In genomic region chr11:94135581-94136001, GRCm38 (mm10) we compare ENCODE assay signal across 10 mouse cellular contexts.
A peak's percentile ranks its signal among the peaks of the same experiment; 100 is the strongest.
DNase-seq lines count a peak whose midpoint lies in the region; ATAC-seq and TF ChIP-seq lines count a peak whose summit lies in the region.
"Had no signal": no experiment of that assay in that cellular context is flagged by ENCODE, and none has a peak within 500 bp of the region (broad histone marks: within the 10 kb centered on the region; RNA-seq: fewer than 3 reads in every experiment).

No protein-coding gene starts in this region.

- no peak for ATAC-seq in forebrain, embryonic 15.5 days (replicated peaks)
- no peak for ATAC-seq in forebrain, embryonic 14.5 days
- no peak for ATAC-seq in neural tube, embryonic 13.5 days (ENCODE audit: low read depth)
- ATAC-seq in neural tube, embryonic 15.5 days (ENCODE audit: low FRiP score), result no peak
- no peak for ATAC-seq in heart, embryonic 16.5 days (replicated peaks; ENCODE audit: extremely low read depth, insufficient read depth, low FRiP score)
- ATAC-seq in liver, embryonic 11.5 days (replicated peaks; ENCODE audit: low FRiP score), result no peak
- ATAC-seq: forebrain, embryonic 13.5 days had no signal

- H3K4me2 ChIP-seq in forebrain, embryonic 15.5 days (replicated peaks), result no peak overlapping the region
- no peak overlapping the region for H3K4me2 ChIP-seq in forebrain, embryonic 14.5 days (ENCODE audit: low read length)
- no peak overlapping the region for H3K4me2 ChIP-seq in neural tube, embryonic 13.5 days
- H3K4me2 ChIP-seq in neural tube, embryonic 15.5 days, result no peak overlapping the region
- no peak overlapping the region for H3K4me2 ChIP-seq in heart, embryonic 16.5 days (ENCODE audit: low read depth, low read length)
- no peak overlapping the region for H3K4me2 ChIP-seq in liver, embryonic 11.5 days
- H3K4me2 ChIP-seq: forebrain, embryonic 13.5 days had no signal

- no peak overlapping the region for H3K9ac ChIP-seq in forebrain, embryonic 15.5 days (replicated peaks)
- H3K9ac ChIP-seq in forebrain, embryonic 14.5 days (ENCODE audit: low read length), result no peak overlapping the region
- 0 out of 2 replicates have a peak overlapping the region, but pooled peaks have one; percentile 8 for H3K9ac ChIP-seq in neural tube, embryonic 13.5 days
- H3K9ac ChIP-seq in neural tube, embryonic 15.5 days (replicated peaks), result no peak overlapping the region
- H3K9ac ChIP-seq in heart, embryonic 16.5 days (ENCODE audit: low read length), result peak overlapping the region; percentile 56
- H3K9ac ChIP-seq in liver, embryonic 11.5 days (ENCODE audit: low read depth, low read length), result no peak overlapping the region
- H3K9ac ChIP-seq: forebrain, embryonic 13.5 days had no signal

- H3K27ac ChIP-seq in forebrain, embryonic 15.5 days (replicated peaks), result 0 out of 2 replicates have a peak overlapping the region, but pooled peaks have one; percentile 11
- H3K27ac ChIP-seq in forebrain, embryonic 14.5 days (ENCODE audit: low read depth, low read length), result no peak overlapping the region; the same call in 1 of the 2 replicates
- 0 out of 2 replicates have a peak overlapping the region, but pooled peaks have one; percentile 3 for H3K27ac ChIP-seq in neural tube, embryonic 13.5 days (replicated peaks)
- H3K27ac ChIP-seq in neural tube, embryonic 15.5 days (replicated peaks), result no peak overlapping the region
- H3K27ac ChIP-seq in heart, embryonic 16.5 days (ENCODE audit: low read length), result peak overlapping the region; percentile 98
- peak overlapping the region; percentile 93 for H3K27ac ChIP-seq in small intestine, adult 2 months (ENCODE audit: insufficient read depth, low read depth, low read length)
- no peak overlapping the region for H3K27ac ChIP-seq in liver, embryonic 11.5 days (ENCODE audit: low read depth, low read length)

- H3K4me3 ChIP-seq in forebrain, embryonic 15.5 days, result no peak overlapping the region
- H3K4me3 ChIP-seq in forebrain, embryonic 14.5 days (ENCODE audit: low read depth, low read length), result no peak overlapping the region
- no peak overlapping the region for H3K4me3 ChIP-seq in neural tube, embryonic 13.5 days
- H3K4me3 ChIP-seq in neural tube, embryonic 15.5 days (replicated peaks), result no peak overlapping the region
- H3K4me3 ChIP-seq in heart, embryonic 16.5 days (ENCODE audit: low read length), result no peak overlapping the region
- no peak overlapping the region for H3K4me3 ChIP-seq in small intestine, adult 2 months (ENCODE audit: low read depth, low read length)
- no peak overlapping the region for H3K4me3 ChIP-seq in liver, embryonic 11.5 days (ENCODE audit: low read depth, low read length)
- H3K4me3 ChIP-seq: forebrain, embryonic 13.5 days; megakaryocyte, embryonic 14.5 days had no signal

- peaks cover 33% of the 10 kb centered on the region for H3K4me1 ChIP-seq in forebrain, embryonic 15.5 days
- peaks cover 18% of the 10 kb centered on the region for H3K4me1 ChIP-seq in forebrain, embryonic 14.5 days (ENCODE audit: control insufficient read depth, insufficient read depth, low read length)
- H3K4me1 ChIP-seq in neural tube, embryonic 13.5 days (replicated peaks), result peaks cover 42% of the 10 kb centered on the region
- H3K4me1 ChIP-seq in neural tube, embryonic 15.5 days, result peaks cover 35% of the 10 kb centered on the region
- H3K4me1 ChIP-seq in heart, embryonic 16.5 days (ENCODE audit: control insufficient read depth, insufficient read depth, low read length), result peaks cover 52% of the 10 kb centered on the region
- peaks cover 49% of the 10 kb centered on the region for H3K4me1 ChIP-seq in small intestine, adult 2 months (ENCODE audit: control insufficient read depth, insufficient read depth, insufficient read length, low read length)
- peaks cover 17% of the 10 kb centered on the region; the same call in 1 of the 2 replicates for H3K4me1 ChIP-seq in liver, embryonic 11.5 days (replicated peaks; ENCODE audit: control insufficient read depth, insufficient read depth, low read length)

- DNase-seq in forebrain, embryonic 14.5 days (ENCODE audit: low spot score), result no peak
- DNase-seq in liver, embryonic 11.5 days (ENCODE audit: low spot score), result no peak
- no peak for DNase-seq in left cerebral cortex, postnatal 14 days (ENCODE audit: low spot score in 2 of 2)

- H3K9me3 ChIP-seq in forebrain, embryonic 15.5 days, result no peaks in the 10 kb centered on the region
- H3K9me3 ChIP-seq in forebrain, embryonic 14.5 days (replicated peaks; ENCODE audit: control insufficient read depth, low read length), result no peaks in the 10 kb centered on the region
- no peaks in the 10 kb centered on the region for H3K9me3 ChIP-seq in neural tube, embryonic 13.5 days
- no peaks in the 10 kb centered on the region for H3K9me3 ChIP-seq in neural tube, embryonic 15.5 days (replicated peaks)
- no peaks in the 10 kb centered on the region for H3K9me3 ChIP-seq in heart, embryonic 16.5 days (replicated peaks; ENCODE audit: control insufficient read depth, low read length)
- H3K9me3 ChIP-seq in liver, embryonic 11.5 days (ENCODE audit: control insufficient read depth, low read length), result no peaks in the 10 kb centered on the region
- H3K9me3 ChIP-seq: forebrain, embryonic 13.5 days; megakaryocyte, embryonic 14.5 days had no signal

- H3K27me3 ChIP-seq in forebrain, embryonic 15.5 days, result no peaks in the 10 kb centered on the region
- no peaks in the 10 kb centered on the region for H3K27me3 ChIP-seq in forebrain, embryonic 14.5 days (replicated peaks; ENCODE audit: control insufficient read depth, insufficient read depth, low read length)
- H3K27me3 ChIP-seq in neural tube, embryonic 13.5 days, result no peaks in the 10 kb centered on the region
- no peaks in the 10 kb centered on the region for H3K27me3 ChIP-seq in neural tube, embryonic 15.5 days (replicated peaks)
- H3K27me3 ChIP-seq in heart, embryonic 16.5 days (ENCODE audit: control insufficient read depth, insufficient read depth, low read length), result no peaks in the 10 kb centered on the region
- no peaks in the 10 kb centered on the region for H3K27me3 ChIP-seq in small intestine, adult 2 months (ENCODE audit: control insufficient read depth, insufficient read depth, low read length)
- no peaks in the 10 kb centered on the region for H3K27me3 ChIP-seq in liver, embryonic 11.5 days (replicated peaks; ENCODE audit: control insufficient read depth, insufficient read depth, low read length)
- H3K27me3 ChIP-seq: forebrain, embryonic 13.5 days had no signal

- intact Hi-C loops in left cerebral cortex, postnatal 14 days (cut with DNase I), result no loop called here

- WGBS in forebrain, embryonic 15.5 days, result 62% methylated on average over 8 of the region's 8 CpGs
- 68% methylated on average over 8 of the region's 8 CpGs for WGBS in forebrain, embryonic 14.5 days
- 70% methylated on average over 8 of the region's 8 CpGs for WGBS in neural tube, embryonic 13.5 days
- 69% methylated on average over 8 of the region's 8 CpGs for WGBS in neural tube, embryonic 15.5 days
- 58% methylated on average over 8 of the region's 8 CpGs for WGBS in heart, embryonic 16.5 days
- WGBS in small intestine, adult 2 months, result 32% methylated on average over 8 of the region's 8 CpGs
- WGBS in liver, embryonic 11.5 days, result 68% methylated on average over 8 of the region's 8 CpGs

- TF ChIP-seq POLR2A in small intestine, adult 2 months (IDR thresholded peaks at IDR 0.05; ENCODE audit: low read depth, low read length), result no peak; the same call in 1 of the 2 replicates

- no peaks in the 10 kb centered on the region for H3K36me3 ChIP-seq in forebrain, embryonic 15.5 days
- no peaks in the 10 kb centered on the region; the same call in 1 of the 2 replicates for H3K36me3 ChIP-seq in forebrain, embryonic 14.5 days (ENCODE audit: control insufficient read depth, insufficient read depth, low read length)
- no peaks in the 10 kb centered on the region for H3K36me3 ChIP-seq in neural tube, embryonic 13.5 days
- H3K36me3 ChIP-seq in neural tube, embryonic 15.5 days, result no peaks in the 10 kb centered on the region
- no peaks in the 10 kb centered on the region for H3K36me3 ChIP-seq in heart, embryonic 16.5 days (ENCODE audit: control insufficient read depth, insufficient read depth)
- H3K36me3 ChIP-seq in small intestine, adult 2 months (ENCODE audit: control insufficient read depth, insufficient read depth, low read length), result no peaks in the 10 kb centered on the region
- H3K36me3 ChIP-seq in liver, embryonic 11.5 days (ENCODE audit: control insufficient read depth, insufficient read depth, low read length), result no peaks in the 10 kb centered on the region

- no peak for TF ChIP-seq CTCF in small intestine, adult 2 months (IDR thresholded peaks at IDR 0.05; ENCODE audit: extremely low read depth, insufficient read length, insufficient replicate concordance, low read depth, low read length)

Comparison
In these comparisons a context has a peak if more than half of its experiments do, and no peak if none do; other contexts are left out.
1. H3K27ac ChIP-seq: peak in forebrain, embryonic 15.5 days (single experiment), neural tube, embryonic 13.5 days (single experiment), heart, embryonic 16.5 days (single experiment) and small intestine, adult 2 months (single experiment); none in forebrain, embryonic 14.5 days (single experiment), neural tube, embryonic 15.5 days (single experiment) and liver, embryonic 11.5 days (single experiment).
2. H3K9ac ChIP-seq: peak in neural tube, embryonic 13.5 days (single experiment) and heart, embryonic 16.5 days (single experiment); none in forebrain, embryonic 15.5 days (single experiment), forebrain, embryonic 14.5 days (single experiment), neural tube, embryonic 15.5 days (single experiment) and liver, embryonic 11.5 days (single experiment).